Mouse (Mus musculus) midbrain, postnatal 0 days (tissue): ENCODE data around the gene Ankrd27. TPM values are rescaled to one million over a fixed set of nuclear protein-coding genes. Genes with fewer than 3 reads are reported as not detected.

ENCODE experiments used
- ATAC-seq: fragments of 200-750 bp; cut with Nextera tagmentation; 2 replicates; pipeline ENCODE4 v1.8.0; 2017; ENCODE audit warnings: moderate number of reproducible peaks, mild to moderate bottlenecking, moderate TSS enrichment, moderate library complexity; ENCODE audit not compliant: low FRiP score
- DNase-seq: peaks from one replicate; pipeline ENCODE4 v3.0.0-alpha.2; 2015; ENCODE audit warnings: low spot score
- H3K27ac ChIP-seq: fragments of 300-500 bp; sonication (generic); 2 replicates; pipeline ENCODE4 v1.5.1; 2014; ENCODE audit warnings: low read depth, mild to moderate bottlenecking, low read length, mixed read lengths
- H3K27me3 ChIP-seq: fragments of 300-500 bp; sonication (generic); 2 replicates; pipeline ENCODE4 v1.6.1; 2014; ENCODE audit warnings: low read length, control low read depth, mixed read lengths; ENCODE audit not compliant: insufficient read depth
- H3K36me3 ChIP-seq: fragments of 300-500 bp; sonication (generic); 2 replicates; pipeline ENCODE4 v1.6.1; 2014; ENCODE audit warnings: low read length, control low read depth, mixed read lengths; ENCODE audit not compliant: insufficient read depth
- H3K4me1 ChIP-seq: fragments of 300-500 bp; sonication (generic); 2 replicates; pipeline ENCODE4 v1.6.1; 2014; ENCODE audit warnings: mild to moderate bottlenecking, control low read depth, antibody characterized with exemption, low read length, mixed read lengths; ENCODE audit not compliant: insufficient read depth
- H3K4me2 ChIP-seq: fragments of 300-500 bp; sonication (generic); 2 replicates; pipeline ENCODE4 v1.6.1; 2014; ENCODE audit warnings: low read depth, mild to moderate bottlenecking, low read length, mixed read lengths; ENCODE audit not compliant: poor library complexity, severe bottlenecking
- H3K4me3 ChIP-seq: fragments of 300-500 bp; sonication (generic); 2 replicates; pipeline ENCODE4 v1.5.1; 2014; ENCODE audit warnings: low read depth, mild to moderate bottlenecking, low read length, moderate library complexity
- H3K9ac ChIP-seq: fragments of 300-500 bp; sonication (generic); replicated peaks from 2 replicates; pipeline ENCODE4 v1.6.1; 2014; ENCODE audit warnings: mild to moderate bottlenecking, low read length, moderate library complexity, mixed read lengths; ENCODE audit not compliant: poor library complexity, severe bottlenecking
- H3K9me3 ChIP-seq: fragments of 300-500 bp; sonication (generic); 2 replicates; pipeline ENCODE4 v1.6.1; 2016; ENCODE audit warnings: low read length, control low read depth
- CTCF ChIP-seq: IDR thresholded peaks from 2 replicates; pipeline ENCODE4 v1.5.1; 2016; ENCODE audit warnings: antibody characterized with exemption, mild to moderate bottlenecking
- WGBS: fragments of 180-500 bp; shearing (Covaris S2); extraction: QIAGEN DNeasy Blood & Tissue Kit; methylation state at CpG from one replicate; pipeline ENCODE4 v1.1.7; 2014; 5-methylcytosine and 5-hydroxymethylcytosine counted together
- polyA plus RNA-seq: library from polyadenylated mRNA; unstranded; fragments of >200 nt; fragmentation: Nextera tagmentation; extraction: Ambion mirVana; gene quantifications from 2 replicates; pipeline ENCODE4 v1.2.1, GENCODE M21; 2015
- total RNA-seq: library from RNA; depleted of rRNA; stranded (reverse); fragments of >200 nt; gene quantifications from 2 replicates; pipeline ENCODE4 v1.2.3, GENCODE M21; 2014

Ankrd27 gene
- total and polyA plus RNA-seq, 2 experiments from 2014 or later: 11.9 to 17.9 TPM

GRCm38 (mm10) chr7:35555224-35556204, 30.5 kb upstream of the Ankrd27 start:
- ATAC-seq: peak; percentile 93
- TF ChIP-seq CTCF: no peak
- under 1% methylated on average over 83 of the region's 93 CpGs for WGBS

GRCm38 (mm10) chr7:35556205-35556603, 29.8 kb upstream of the Ankrd27 start, which contains the start of gene Nudt19:
Gene Nudt19 (minus strand): TSS chr7:35556304.
- no peak for DNase-seq
- peak within 1 kb of the TSS; percentile 96 for H3K4me2 ChIP-seq
- peak within 1 kb of the TSS; percentile 98 for H3K9ac ChIP-seq
- 57% methylated on average over 4 of the region's 4 CpGs for WGBS
- H3K9me3 ChIP-seq: no peaks in the 10 kb centered on the region
- no peak for TF ChIP-seq CTCF
- H3K36me3 ChIP-seq: no peaks in the 10 kb centered on the region
- ATAC-seq: no peak
- H3K27me3 ChIP-seq: no peaks in the 10 kb centered on the region
- H3K4me1 ChIP-seq: no peaks in the 10 kb centered on the region
- peak within 1 kb of the TSS; percentile 78 for H3K4me3 ChIP-seq
- peak within 1 kb of the TSS; percentile 96 for H3K27ac ChIP-seq

More at GRCm38 (mm10) chr7:35555224-35556204, 30.5 kb upstream of the Ankrd27 start:
- no peaks in the 10 kb centered on the region for H3K9me3 ChIP-seq
- peak overlapping the region; percentile 96 for H3K4me2 ChIP-seq
- H3K27ac ChIP-seq: peak overlapping the region; percentile 96
- peak; percentile 94 for DNase-seq
- peak overlapping the region; percentile 78 for H3K4me3 ChIP-seq
- no peaks in the 10 kb centered on the region for H3K27me3 ChIP-seq
- H3K36me3 ChIP-seq: peaks cover 3% of the 10 kb centered on the region; the same call in 1 of the 2 replicates
- peak overlapping the region; percentile 98 for H3K9ac ChIP-seq
- no peaks in the 10 kb centered on the region for H3K4me1 ChIP-seq

GRCm38 (mm10) chr7:35556905-35557304, 29.1 kb upstream of the Ankrd27 start:
- 91% methylated on average over 5 of the region's 5 CpGs for WGBS
- H3K4me2 ChIP-seq: no peak overlapping the region
- no peaks in the 10 kb centered on the region for H3K36me3 ChIP-seq
- H3K9ac ChIP-seq: no peak overlapping the region
- no peak overlapping the region for H3K27ac ChIP-seq
- H3K4me1 ChIP-seq: no peaks in the 10 kb centered on the region
- DNase-seq: no peak
- no peaks in the 10 kb centered on the region for H3K27me3 ChIP-seq
- no peak for ATAC-seq
- TF ChIP-seq CTCF: no peak
- H3K9me3 ChIP-seq: no peaks in the 10 kb centered on the region
- H3K4me3 ChIP-seq: no peak overlapping the region

GRCm38 (mm10) chr7:35557577-35557976, 28.5 kb upstream of the Ankrd27 start:
- Histone ChIP-seq H3K4me3 (no peak overlapping the region), H3K4me1 (no peaks in the 10 kb centered on the region), H3K27me3 (no peaks in the 10 kb centered on the region), H3K27ac (no peak overlapping the region), H3K9me3 (no peaks in the 10 kb centered on the region), H3K36me3 (no peaks in the 10 kb centered on the region), H3K4me2 (no peak overlapping the region), H3K9ac (no peak overlapping the region)
- ATAC-seq (no peak), DNase-seq (no peak)
- no peak for TF ChIP-seq CTCF
- 86% methylated on average over 3 of the region's 3 CpGs for WGBS

- H3K9ac ChIP-seq: no peak overlapping the region
- no peaks in the 10 kb centered on the region for H3K36me3 ChIP-seq
- no peaks in the 10 kb centered on the region for H3K4me1 ChIP-seq
- TF ChIP-seq CTCF: no peak
- H3K9me3 ChIP-seq: no peaks in the 10 kb centered on the region
- ATAC-seq: no peak
- H3K27ac ChIP-seq: no peak overlapping the region
- no peaks in the 10 kb centered on the region for H3K27me3 ChIP-seq
- WGBS: 63% methylated on average over 2 of the region's 2 CpGs
- H3K4me2 ChIP-seq: no peak overlapping the region
- H3K4me3 ChIP-seq: no peak overlapping the region
- DNase-seq: no peak
Observed at GRCm38 (mm10) chr7:35558681-35559080, 27.4 kb upstream of the Ankrd27 start.

- Histone ChIP-seq H3K4me3 (no peak overlapping the region), H3K27me3 (no peaks in the 10 kb centered on the region), H3K9me3 (no peaks in the 10 kb centered on the region), H3K9ac (no peak overlapping the region), H3K36me3 (no peaks in the 10 kb centered on the region), H3K4me1 (no peaks in the 10 kb centered on the region), H3K4me2 (no peak overlapping the region), H3K27ac (no peak overlapping the region)
- DNase-seq (no peak), ATAC-seq (no peak)
- WGBS: 94% methylated on average over 3 of the region's 3 CpGs
- no peak for TF ChIP-seq CTCF
Observed at GRCm38 (mm10) chr7:35559838-35560237, 26.2 kb upstream of the Ankrd27 start.
